Mouse (Mus musculus) hematopoietic stem cell, adult 5-6 weeks (primary cell): Measurements from ENCODE around the gene Mrpl37. TPM values are rescaled to one million over a fixed set of nuclear protein-coding genes. Genes with fewer than 3 reads are reported as not detected.

ENCODE experiments used
- ATAC-seq, 2 experiments: fragments of 125-278 bp in 1 of 2; replicated peaks in 1 of 2; 2 replicates each; pipeline ENCODE4 v1.8.0; 2016 to 2017; ENCODE audit warnings: inconsistent platforms in 2 of 2, mild to moderate bottlenecking in 2 of 2, moderate number of reproducible peaks in 2 of 2, low read depth in 1 of 2, moderate TSS enrichment in 1 of 2; ENCODE audit not compliant: low FRiP score in 2 of 2, poor library complexity in 2 of 2, severe bottlenecking in 2 of 2, insufficient read depth in 1 of 2, low TSS enrichment in 1 of 2
- total RNA-seq: library from RNA; stranded (forward); fragments of 172-1452, 232-1000 nt; gene quantifications from 2 replicates; pipeline ENCODE4 v1.2.3, GENCODE M21; 2017

The Mrpl37 gene
- total RNA-seq, 1 experiment from 2014 or later, result 39.7 TPM

DNA sequence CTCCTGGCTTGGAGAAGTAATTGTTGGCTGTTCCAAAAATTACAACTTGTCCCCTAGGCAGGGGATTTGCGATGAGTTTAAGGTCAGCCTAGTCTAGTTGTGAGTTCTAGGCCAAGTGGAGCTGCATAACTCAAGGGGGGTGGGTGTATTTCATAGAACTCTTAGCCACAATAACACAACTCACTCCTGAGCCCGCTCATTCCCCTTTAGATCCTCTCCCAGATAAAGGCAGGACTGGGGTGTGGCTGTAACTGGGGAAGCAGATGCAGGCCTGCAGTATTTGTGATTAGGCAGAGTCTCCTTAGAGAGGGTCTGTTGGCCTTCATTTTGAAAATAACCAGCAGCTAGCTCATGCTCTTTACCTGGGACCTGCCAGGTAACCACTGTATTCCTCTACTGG is 58.5 kb downstream of the Mrpl37 start:
- no peak for ATAC-seq

DNA sequence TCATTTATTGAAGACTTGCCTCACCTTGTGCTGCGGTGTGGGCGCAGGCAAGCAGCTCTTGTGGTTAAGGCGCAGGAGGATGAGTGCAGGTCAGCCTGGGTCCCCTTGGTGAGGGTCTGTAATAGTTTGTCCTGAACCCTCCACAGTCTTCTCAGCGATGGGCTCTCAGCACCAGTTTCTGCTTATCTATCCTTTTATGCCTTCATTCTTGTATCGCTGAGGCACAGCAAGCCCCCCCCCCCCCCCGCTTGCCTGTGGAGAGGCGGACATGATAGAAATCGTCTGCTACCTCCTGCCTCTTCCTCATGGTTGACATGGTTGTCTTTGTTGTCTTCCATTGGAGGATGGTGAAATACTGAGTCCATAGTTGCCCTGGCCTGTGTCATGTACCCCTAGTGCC is 59.3 kb downstream of the Mrpl37 start:
- no peak for ATAC-seq

DNA sequence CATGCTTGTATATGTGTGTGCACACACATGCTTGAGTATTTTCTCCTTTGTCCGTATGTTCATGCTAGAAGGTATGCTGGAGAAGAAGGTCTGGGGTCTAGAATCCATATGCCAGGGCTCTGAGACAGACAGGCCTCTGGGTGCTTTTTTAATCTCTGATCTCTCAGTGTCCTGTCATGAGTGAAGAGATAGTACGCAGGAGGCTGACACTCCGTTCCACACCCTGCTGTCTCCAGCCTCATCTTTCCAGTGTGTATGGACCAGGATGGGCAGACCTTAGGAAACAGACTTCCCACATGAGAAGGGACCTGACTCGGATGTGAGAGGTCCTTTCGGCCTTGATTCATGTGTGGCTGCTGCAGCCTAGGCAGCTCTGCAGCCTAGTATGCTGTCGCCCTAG is 59.9 kb downstream of the Mrpl37 start:
- ATAC-seq, result no peak

DNA sequence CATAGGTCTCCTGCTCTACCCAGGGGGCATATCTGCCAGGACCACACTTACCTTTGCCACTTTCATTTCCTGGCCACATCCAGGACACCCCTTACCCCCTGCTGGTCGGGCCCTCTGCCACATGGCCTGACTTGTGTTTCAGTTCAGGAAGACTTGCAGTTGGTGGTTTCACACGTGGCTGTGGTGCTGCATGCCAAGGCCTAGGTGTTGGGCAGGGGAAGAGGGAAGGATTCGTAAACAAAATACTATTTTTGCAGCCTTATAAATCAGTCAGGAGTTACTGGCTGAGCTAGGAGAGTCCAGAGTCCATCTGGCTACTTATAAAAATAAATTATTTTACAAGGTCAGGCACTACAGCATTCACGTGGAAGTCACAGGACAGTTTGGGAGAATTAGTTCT is 60.4 kb downstream of the Mrpl37 start:
- peak; percentile 54 to 68; a peak in 3 of 4 replicates for ATAC-seq

Other genes starting within 250 kb of the Mrpl37 start
- 47.4 and 51.3 TPM in 2 replicates for gene Ssbp3, start 156.2 kb downstream of the Mrpl37 start, total RNA-seq
- gene Cyb5rl, start 120 bp upstream of the Mrpl37 start, total RNA-seq, result 5.4 and 6.2 TPM in 2 replicates
- gene Cdcp2, start 30.0 kb upstream of the Mrpl37 start, total RNA-seq, result not detected in 2 replicates
- gene Tmem59, start 111.5 kb upstream of the Mrpl37 start, total RNA-seq, result 165 and 184 TPM in 2 replicates
- 15.3 and 271 TPM in 2 replicates for gene Tceanc2, start 112.2 kb upstream of the Mrpl37 start, total RNA-seq
- 1.1 TPM in 1 of 2 replicates, not detected in the other for gene Ldlrad1, start 142.3 kb upstream of the Mrpl37 start, total RNA-seq
- gene Lrrc42, start 186.7 kb upstream of the Mrpl37 start, total RNA-seq, result 9.1 and 11.2 TPM in 2 replicates
- 27.2 and 33.6 TPM in 2 replicates for gene Hspb11, start 186.7 kb upstream of the Mrpl37 start, total RNA-seq
- gene Dio1, start 240.3 kb upstream of the Mrpl37 start, total RNA-seq, result not detected in 2 replicates
- 33.2 and 39.1 TPM in 2 replicates for gene Yipf1, start 247.5 kb upstream of the Mrpl37 start, total RNA-seq